Mouse (Mus musculus): Measurements from ENCODE around the gene Fem1a.

- TF ChIP-seq CTCF (IDR thresholded peaks at IDR 0.05; ENCODE audit: extremely low read depth, insufficient read length, insufficient replicate concordance, low read depth, low read length) (no peak), POLR2A (IDR thresholded peaks at IDR 0.05; ENCODE audit: low read depth, low read length) (no peak)
These were observed 35.3 kb downstream of the Fem1a start for GRCm38 (mm10) chr17:56291826-56292475.
